In genomic region chr4:115907994-115908393, GRCm38 (mm10) we compare ENCODE assay signal across 27 mouse cellular contexts. TPM values are rescaled to one million over a fixed set of nuclear protein-coding genes. Genes with fewer than 3 reads are reported as not detected.
DNase-seq lines count a peak whose midpoint lies in the region; ATAC-seq lines count a peak whose summit lies in the region.
"Had no signal": no experiment of that assay in that cellular context is flagged by ENCODE, and none has a peak within 500 bp of the region (broad histone marks: within the 10 kb centered on the region; RNA-seq: fewer than 3 reads in every experiment).

No protein-coding gene starts in this region.

- peak overlapping the region; percentile 72 for H3K27ac ChIP-seq in midbrain, embryonic 10.5 days (replicated peaks)
- no peak overlapping the region for H3K27ac ChIP-seq in midbrain, embryonic 15.5 days
- no peak overlapping the region for H3K27ac ChIP-seq in kidney, embryonic 14.5 days (ENCODE audit: low read depth, low read length)
- H3K27ac ChIP-seq: embryonic facial prominence, embryonic 13.5 days; hindbrain, embryonic 14.5 days; limb, embryonic 13.5 days; liver, embryonic 13.5 days; midbrain, embryonic 12.5 days; neural tube, embryonic 13.5 days had no signal

- H3K9me3 ChIP-seq in midbrain, embryonic 10.5 days (replicated peaks), result no peaks in the 10 kb centered on the region
- no peaks in the 10 kb centered on the region; the same call in 1 of the 2 replicates for H3K9me3 ChIP-seq in midbrain, embryonic 15.5 days
- no peaks in the 10 kb centered on the region for H3K9me3 ChIP-seq in kidney, embryonic 14.5 days (ENCODE audit: control insufficient read depth, low read length)
- H3K9me3 ChIP-seq: embryonic facial prominence, embryonic 13.5 days; limb, embryonic 13.5 days; liver, embryonic 13.5 days; midbrain, embryonic 12.5 days; neural tube, embryonic 13.5 days had no signal

- no peaks in the 10 kb centered on the region for H3K36me3 ChIP-seq in midbrain, embryonic 10.5 days
- no peaks in the 10 kb centered on the region for H3K36me3 ChIP-seq in midbrain, embryonic 15.5 days (replicated peaks)
- no peaks in the 10 kb centered on the region for H3K36me3 ChIP-seq in kidney, embryonic 14.5 days (ENCODE audit: control insufficient read depth, insufficient read depth, low read length)
- H3K36me3 ChIP-seq: embryonic facial prominence, embryonic 13.5 days; limb, embryonic 13.5 days; liver, embryonic 13.5 days; midbrain, embryonic 12.5 days; neural tube, embryonic 13.5 days had no signal

- H3K4me3 ChIP-seq in midbrain, embryonic 10.5 days, result no peak overlapping the region
- H3K4me3 ChIP-seq in midbrain, embryonic 15.5 days, result no peak overlapping the region
- no peak overlapping the region for H3K4me3 ChIP-seq in kidney, embryonic 14.5 days (ENCODE audit: low read length)
- H3K4me3 ChIP-seq: embryonic facial prominence, embryonic 13.5 days; limb, embryonic 13.5 days; liver, embryonic 13.5 days; midbrain, embryonic 12.5 days; neural tube, embryonic 13.5 days had no signal

- H3K4me1 ChIP-seq in midbrain, embryonic 10.5 days, result peaks cover 86% of the 10 kb centered on the region
- H3K4me1 ChIP-seq in midbrain, embryonic 15.5 days, result peaks cover 26% of the 10 kb centered on the region
- H3K4me1 ChIP-seq in kidney, embryonic 14.5 days (ENCODE audit: control insufficient read depth, insufficient read depth, low read length), result no peaks in the 10 kb centered on the region
- H3K4me1 ChIP-seq: liver, embryonic 13.5 days had no signal

- no peak overlapping the region for H3K4me2 ChIP-seq in midbrain, embryonic 15.5 days
- H3K4me2 ChIP-seq in kidney, embryonic 14.5 days (replicated peaks; ENCODE audit: low read depth, low read length), result no peak overlapping the region
- H3K4me2 ChIP-seq: embryonic facial prominence, embryonic 13.5 days; hindbrain, embryonic 14.5 days; limb, embryonic 13.5 days; liver, embryonic 13.5 days; lung, embryonic 14.5 days; midbrain, embryonic 12.5 days; neural tube, embryonic 13.5 days had no signal

- WGBS in midbrain, embryonic 10.5 days, result 86% methylated on average over 1 of the region's 1 CpGs
- WGBS in midbrain, embryonic 15.5 days, result 69% methylated on average over 1 of the region's 1 CpGs
- 79% methylated on average over 1 of the region's 1 CpGs for WGBS in kidney, embryonic 14.5 days

- no peak for ATAC-seq in midbrain, embryonic 15.5 days (replicated peaks)
- no peak for ATAC-seq in kidney, embryonic 14.5 days (ENCODE audit: low FRiP score, low TSS enrichment)
- ATAC-seq: intestine, postnatal 0 days had no signal

- H3K9ac ChIP-seq in midbrain, embryonic 15.5 days, result no peak overlapping the region
- H3K9ac ChIP-seq in kidney, embryonic 14.5 days (ENCODE audit: low read depth, low read length), result no peak overlapping the region
- H3K9ac ChIP-seq: embryonic facial prominence, embryonic 13.5 days; forebrain, postnatal 0 days; hindbrain, embryonic 14.5 days; limb, embryonic 13.5 days; liver, embryonic 13.5 days; lung, embryonic 14.5 days; midbrain, embryonic 12.5 days; neural tube, embryonic 13.5 days had no signal

- peaks cover 73% of the 10 kb centered on the region for H3K27me3 ChIP-seq in midbrain, embryonic 10.5 days (ENCODE audit: low read depth, poor library complexity, severe bottlenecking)
- peaks cover 34% of the 10 kb centered on the region for H3K27me3 ChIP-seq in midbrain, embryonic 15.5 days (replicated peaks)
- H3K27me3 ChIP-seq in kidney, embryonic 14.5 days (ENCODE audit: control insufficient read depth, insufficient read depth, low read length), result peaks cover 49% of the 10 kb centered on the region

- peak; percentile 25 to 32 for DNase-seq in cerebellum, postnatal 10 days
- no peak for DNase-seq in cerebellum, adult 11 months
- DNase-seq in midbrain, embryonic 10.5 days (ENCODE audit: low spot score), result no peak
- peak; percentile 74 for DNase-seq in gonadal fat pad, adult 2 months (ENCODE audit: low read depth)
- DNase-seq in frontal cortex, postnatal 14 days (ENCODE audit: low spot score in 2 of 2), result no peak
- DNase-seq: B cell, adult 2 months; cerebellum, adult 11-12 months; cerebellum, adult 9-11 months; gastrocnemius, postnatal 10 days; kidney, adult 9 months; liver, embryonic 13.5 days; thymus, postnatal 4 days had no signal

RNA-seq across cellular contexts. Expression of gene 6430628N08Rik, which starts 17.5 kb away (rescaled TPM):
- polyA plus RNA-seq in midbrain, embryonic 10.5 days (2016; fragmentation: Nextera tagmentation; extraction: Ambion mirVana), result 0.21 and 0.30 TPM in 2 replicates
- 0.27 and 0.28 TPM in 2 replicates for polyA plus RNA-seq in midbrain, embryonic 15.5 days (2015; fragmentation: Nextera tagmentation; extraction: Ambion mirVana)
- 0.31 and 0.85 TPM in 2 replicates for polyA plus RNA-seq in gonadal fat pad, adult 2 months (2012; rRNA removed)
- not detected in 2 replicates for polyA plus RNA-seq in kidney, embryonic 14.5 days (2014; fragmentation: Nextera tagmentation; extraction: Ambion mirVana)
- polyA plus RNA-seq: embryonic facial prominence, embryonic 13.5 days; forebrain, embryonic 11.5 days; heart, postnatal 0 days; hindbrain, embryonic 14.5 days; intestine, postnatal 0 days; limb, embryonic 13.5 days; liver, embryonic 13.5 days; lung, embryonic 14.5 days; stomach, embryonic 14.5 days; testis, adult 2 months; thymus, postnatal 0 days had no signal

RNA-seq across cellular contexts. Expression of gene Kncn, which starts 23.8 kb away (rescaled TPM):
- 0.07 TPM in 1 of 2 replicates, not detected in the other for polyA plus RNA-seq in midbrain, embryonic 10.5 days (2016; fragmentation: Nextera tagmentation; extraction: Ambion mirVana)
- polyA plus RNA-seq in midbrain, embryonic 15.5 days (2015; fragmentation: Nextera tagmentation; extraction: Ambion mirVana), result 0.17 TPM in 1 of 2 replicates, not detected in the other
- polyA plus RNA-seq in gonadal fat pad, adult 2 months (2012; rRNA removed), result not detected in 2 replicates
- polyA plus RNA-seq in kidney, embryonic 14.5 days (2014; fragmentation: Nextera tagmentation; extraction: Ambion mirVana), result not detected in 2 replicates
- polyA plus RNA-seq: embryonic facial prominence, embryonic 13.5 days; forebrain, embryonic 11.5 days; heart, postnatal 0 days; intestine, postnatal 0 days; limb, embryonic 13.5 days; liver, embryonic 13.5 days; lung, embryonic 14.5 days; midbrain, embryonic 12.5 days; stomach, embryonic 14.5 days; thymus, postnatal 0 days had no signal

RNA-seq across cellular contexts. Expression of gene Dmbx1, which starts 31.7 kb away (rescaled TPM):
- 38.5 and 39.4 TPM in 2 replicates for polyA plus RNA-seq in midbrain, embryonic 10.5 days (2016; fragmentation: Nextera tagmentation; extraction: Ambion mirVana)
- polyA plus RNA-seq in midbrain, embryonic 15.5 days (2015; fragmentation: Nextera tagmentation; extraction: Ambion mirVana), result 10.9 and 12.7 TPM in 2 replicates
- 0.03 TPM in 1 of 2 replicates, not detected in the other for polyA plus RNA-seq in gonadal fat pad, adult 2 months (2012; rRNA removed)
- not detected in 2 replicates for polyA plus RNA-seq in kidney, embryonic 14.5 days (2014; fragmentation: Nextera tagmentation; extraction: Ambion mirVana)
- polyA plus RNA-seq: heart, postnatal 0 days; intestine, postnatal 0 days; limb, embryonic 13.5 days; liver, embryonic 13.5 days; lung, embryonic 14.5 days; stomach, embryonic 14.5 days had no signal

Comparison
In these comparisons a context has a peak if more than half of its experiments do, and no peak if none do; other contexts are left out.
1. DNase-seq: peak in cerebellum, postnatal 10 days (2 of 2) and gonadal fat pad, adult 2 months (single experiment); none in cerebellum, adult 11 months (single experiment), midbrain, embryonic 10.5 days (single experiment) and frontal cortex, postnatal 14 days (0 of 2).
2. RNA of gene Dmbx1, which starts 31.7 kb away (polyA plus RNA-seq): 38.5 to 39.4 TPM in midbrain, embryonic 10.5 days and 10.9 to 12.7 TPM in midbrain, embryonic 15.5 days; not detected in kidney, embryonic 14.5 days and 0.03 TPM in gonadal fat pad, adult 2 months; every median in the first group is over 10 times any median in the second.